Mouse (Mus musculus) forebrain, embryonic 14.5 days (tissue): ENCODE measurements at regions not wholly inside any gene's neighbourhood (a gene's known extent, or its start where the extent isn't known, plus 50 kb on each side); places are given as distances from the start of the nearest gene placed in this dataset.

Source experiments
- ATAC-seq: fragments of 200-750 bp; cut with Nextera tagmentation; 2 replicates; pipeline ENCODE4 v1.8.0; 2017; ENCODE audit warnings: mild to moderate bottlenecking, moderate library complexity
- DNase-seq: peaks from one replicate; pipeline ENCODE4 v3.0.0-alpha.2; 2015; ENCODE audit warnings: low spot score
- H3K27ac ChIP-seq: fragments of 300-500 bp; sonication (generic); 2 replicates; pipeline ENCODE4 v1.5.1; 2014; ENCODE audit warnings: low read depth, mild to moderate bottlenecking, control low read depth, low read length, moderate library complexity
- H3K27me3 ChIP-seq: fragments of 300-500 bp; sonication (generic); replicated peaks from 2 replicates; pipeline ENCODE4 v1.6.1; 2014; ENCODE audit warnings: low read length, control low read depth, mixed read lengths; ENCODE audit not compliant: control insufficient read depth, insufficient read depth
- H3K36me3 ChIP-seq: fragments of 300-500 bp; sonication (generic); 2 replicates; pipeline ENCODE4 v1.6.1; 2014; ENCODE audit warnings: low read length, control low read depth; ENCODE audit not compliant: control insufficient read depth, insufficient read depth
- H3K4me1 ChIP-seq: fragments of 300-500 bp; sonication (generic); 2 replicates; pipeline ENCODE4 v1.6.1; 2014; ENCODE audit warnings: antibody characterized with exemption, low read length, control low read depth; ENCODE audit not compliant: control insufficient read depth, insufficient read depth
- H3K4me2 ChIP-seq: fragments of 300-500 bp; sonication (generic); 2 replicates; pipeline ENCODE4 v1.6.1; 2014; ENCODE audit warnings: mild to moderate bottlenecking, control low read depth, low read length
- H3K4me3 ChIP-seq: fragments of 300-500 bp; sonication (generic); 2 replicates; pipeline ENCODE4 v1.5.1; 2014; ENCODE audit warnings: low read depth, low read length, control low read depth
- H3K9ac ChIP-seq: fragments of 300-500 bp; sonication (generic); 2 replicates; pipeline ENCODE4 v1.6.1; 2014; ENCODE audit warnings: mild to moderate bottlenecking, low read length, control low read depth, moderate library complexity
- H3K9me3 ChIP-seq: fragments of 300-500 bp; sonication (generic); replicated peaks from 2 replicates; pipeline ENCODE4 v1.6.1; 2016; ENCODE audit warnings: low read length, control low read depth, mixed read lengths; ENCODE audit not compliant: control insufficient read depth
- WGBS: fragments of 180-500 bp; shearing (Covaris S2); extraction: QIAGEN DNeasy Blood & Tissue Kit; methylation state at CpG from one replicate; pipeline ENCODE4 v1.1.7; 2014; 5-methylcytosine and 5-hydroxymethylcytosine counted together

- no peak for DNase-seq
Measured at GRCm38 (mm10) chr8:93750921-93751320, 58.8 kb upstream of the Gnao1 start.

GRCm38 (mm10) chr8:93755981-93756380, 53.8 kb upstream of the Gnao1 start:
- Histone ChIP-seq H3K27me3 (no peaks in the 10 kb centered on the region), H3K4me3 (no peak overlapping the region), H3K9ac (no peak overlapping the region), H3K9me3 (no peaks in the 10 kb centered on the region), H3K36me3 (no peaks in the 10 kb centered on the region), H3K27ac (no peak overlapping the region), H3K4me1 (0 out of 2 replicates have a peak, but pooled peaks cover under 1% of the 10 kb centered on the region), H3K4me2 (no peak overlapping the region)
- WGBS: 56% methylated on average over 4 of the region's 4 CpGs
- DNase-seq: peak; percentile 45
- no peak for ATAC-seq

More at GRCm38 (mm10) chr8:93750921-93751320, 58.8 kb upstream of the Gnao1 start:
- 17% methylated on average over 2 of the region's 2 CpGs for WGBS
- 0 out of 2 replicates have a peak, but pooled peaks cover 3% of the 10 kb centered on the region for H3K4me1 ChIP-seq
- no peaks in the 10 kb centered on the region for H3K36me3 ChIP-seq
- ATAC-seq: no peak
- H3K9me3 ChIP-seq: no peaks in the 10 kb centered on the region
- H3K9ac ChIP-seq: no peak overlapping the region
- H3K27me3 ChIP-seq: no peaks in the 10 kb centered on the region
- H3K4me2 ChIP-seq: no peak overlapping the region
- no peak overlapping the region for H3K4me3 ChIP-seq
- H3K27ac ChIP-seq: no peak overlapping the region
